Mouse (Mus musculus) hindbrain, embryonic 14.5 days (tissue): ENCODE data around the gene Fam208a. TPM values are rescaled to one million over a fixed set of nuclear protein-coding genes. Genes with fewer than 3 reads are reported as not detected.

Experiments used
- ATAC-seq: fragments of 200-750 bp; cut with Nextera tagmentation; 2 replicates; pipeline ENCODE4 v1.8.0; 2017; ENCODE audit warnings: moderate number of reproducible peaks, mild to moderate bottlenecking, moderate TSS enrichment, moderate library complexity; ENCODE audit not compliant: low FRiP score
- DNase-seq: peaks from one replicate; pipeline ENCODE4 v3.0.0-alpha.2; 2015; ENCODE audit warnings: low spot score
- H3K27ac ChIP-seq: fragments of 300-500 bp; sonication (generic); 2 replicates; pipeline ENCODE4 v1.5.1; 2014; ENCODE audit warnings: mild to moderate bottlenecking, moderate library complexity
- H3K27me3 ChIP-seq: fragments of 300-500 bp; sonication (generic); 2 replicates; pipeline ENCODE4 v1.6.1; 2014; ENCODE audit warnings: mild to moderate bottlenecking, low read length, mixed read lengths; ENCODE audit not compliant: control insufficient read depth, insufficient read depth
- H3K36me3 ChIP-seq: fragments of 300-500 bp; sonication (generic); replicated peaks from 2 replicates; pipeline ENCODE4 v1.6.1; 2014; ENCODE audit not compliant: control insufficient read depth, insufficient read depth
- H3K4me1 ChIP-seq: fragments of 300-500 bp; sonication (generic); replicated peaks from 2 replicates; pipeline ENCODE4 v1.6.1; 2014; ENCODE audit warnings: antibody characterized with exemption, low read length, mixed read lengths; ENCODE audit not compliant: control insufficient read depth, insufficient read depth
- H3K4me2 ChIP-seq: fragments of 300-500 bp; sonication (generic); replicated peaks from 2 replicates; pipeline ENCODE4 v1.6.1; 2014; ENCODE audit warnings: mild to moderate bottlenecking, moderate library complexity
- H3K4me3 ChIP-seq: fragments of 300-500 bp; sonication (generic); replicated peaks from 2 replicates; pipeline ENCODE4 v1.5.1; 2014; ENCODE audit warnings: mild to moderate bottlenecking, low read length
- H3K9ac ChIP-seq: fragments of 300-500 bp; sonication (generic); 2 replicates; pipeline ENCODE4 v1.6.1; 2014
- H3K9me3 ChIP-seq: fragments of 300-500 bp; sonication (generic); 2 replicates; pipeline ENCODE4 v1.6.1; 2016; ENCODE audit warnings: low read length; ENCODE audit not compliant: control insufficient read depth
- WGBS: fragments of 180-500 bp; shearing (Covaris S2); extraction: QIAGEN DNeasy Blood & Tissue Kit; methylation state at CpG from one replicate; pipeline ENCODE4 v1.1.7; 2014; 5-methylcytosine and 5-hydroxymethylcytosine counted together
- polyA plus RNA-seq: library from polyadenylated mRNA; unstranded; fragments of >200 nt; fragmentation: Nextera tagmentation; extraction: Ambion mirVana; gene quantifications from 2 replicates; pipeline ENCODE4 v1.2.1, GENCODE M21; 2014

The Fam208a gene
- polyA plus RNA-seq, 1 experiment from 2014 or later = 18.3 TPM

DNA sequence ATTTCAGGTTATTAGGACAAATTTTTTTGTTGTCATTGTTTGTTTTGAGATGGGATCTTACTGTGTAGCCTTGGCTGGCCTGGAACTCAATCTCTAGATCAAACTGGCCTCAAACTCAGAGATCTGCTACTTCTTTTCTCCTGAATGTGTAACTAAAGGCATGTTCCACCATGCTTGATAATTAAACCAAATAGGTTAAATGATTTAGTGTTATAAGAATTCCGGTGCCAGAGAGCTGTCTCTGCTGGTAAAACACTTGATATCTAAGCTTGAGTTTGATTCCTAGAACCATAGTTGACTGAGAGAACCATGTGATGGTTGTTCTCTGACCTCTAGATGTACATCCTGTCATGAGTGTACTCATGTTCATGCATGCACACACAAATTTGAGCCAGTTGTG is 7.5 kb downstream of the Fam208a start:
- DNase-seq (no peak), ATAC-seq (no peak)
- Histone ChIP-seq H3K27ac (no peak overlapping the region), H3K27me3 (no peaks in the 10 kb centered on the region), H3K9ac (no peak overlapping the region), H3K36me3 (peaks cover 30% of the 10 kb centered on the region), H3K4me1 (no peaks in the 10 kb centered on the region), H3K4me2 (no peak overlapping the region), H3K4me3 (no peak overlapping the region), H3K9me3 (0 out of 2 replicates have a peak, but pooled peaks cover 6% of the 10 kb centered on the region)
- 97% methylated on average over 1 of the region's 1 CpGs for WGBS

DNA sequence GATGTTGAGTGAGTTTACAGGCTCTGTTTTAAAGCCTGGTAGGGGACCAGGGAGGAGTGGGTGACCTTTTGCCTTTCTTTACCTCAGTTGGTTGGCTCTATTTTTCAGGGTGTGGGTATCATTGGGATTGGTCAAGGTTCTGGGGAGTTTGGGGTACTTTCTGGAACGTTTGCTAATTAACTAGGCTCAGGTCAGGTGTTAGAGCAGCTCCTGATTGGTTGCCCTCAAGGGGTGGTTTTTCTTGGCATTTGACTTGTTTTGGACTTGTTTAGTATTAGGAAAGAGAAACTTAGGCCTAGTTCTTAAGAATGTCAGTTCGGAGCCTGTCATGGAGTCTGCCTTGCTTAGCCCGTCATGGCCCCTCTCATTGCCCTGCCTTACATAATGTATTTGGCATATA is 8.2 kb downstream of the Fam208a start:
- 0 out of 2 replicates have a peak, but pooled peaks cover 5% of the 10 kb centered on the region for H3K9me3 ChIP-seq
- H3K27ac ChIP-seq = no peak overlapping the region
- no peak for ATAC-seq
- no peak overlapping the region for H3K4me2 ChIP-seq
- no peak overlapping the region for H3K4me3 ChIP-seq
- no peak for DNase-seq
- H3K9ac ChIP-seq = no peak overlapping the region
- H3K36me3 ChIP-seq = peaks cover 26% of the 10 kb centered on the region
- no peaks in the 10 kb centered on the region for H3K4me1 ChIP-seq
- H3K27me3 ChIP-seq = no peaks in the 10 kb centered on the region
- WGBS = 88% methylated on average over 3 of the region's 3 CpGs

DNA sequence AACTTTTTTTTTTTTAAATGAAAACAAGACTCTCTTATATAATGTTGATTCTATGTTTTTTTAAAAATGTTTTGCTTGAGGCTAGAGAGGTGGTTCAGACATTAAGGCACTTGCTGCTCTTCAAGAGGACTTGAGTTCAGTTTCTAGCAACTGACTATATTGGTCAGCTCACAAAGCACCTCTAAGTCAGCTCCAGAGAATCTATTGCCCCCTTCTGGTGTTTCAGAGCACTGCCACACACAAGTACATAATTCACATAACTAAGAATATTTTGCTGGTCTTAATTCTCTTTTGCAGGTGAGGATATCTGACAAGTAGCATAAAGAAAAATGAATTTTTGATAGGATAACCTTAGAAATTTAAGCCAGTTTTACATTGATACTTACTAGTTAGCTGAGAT is 12.3 kb downstream of the Fam208a start:
- Histone ChIP-seq H3K36me3 (peaks cover 51% of the 10 kb centered on the region), H3K4me2 (no peak overlapping the region), H3K27ac (no peak overlapping the region), H3K4me3 (no peak overlapping the region), H3K4me1 (no peaks in the 10 kb centered on the region), H3K9me3 (no peaks in the 10 kb centered on the region), H3K27me3 (no peaks in the 10 kb centered on the region), H3K9ac (no peak overlapping the region)
- ATAC-seq = no peak
- DNase-seq = no peak

DNA sequence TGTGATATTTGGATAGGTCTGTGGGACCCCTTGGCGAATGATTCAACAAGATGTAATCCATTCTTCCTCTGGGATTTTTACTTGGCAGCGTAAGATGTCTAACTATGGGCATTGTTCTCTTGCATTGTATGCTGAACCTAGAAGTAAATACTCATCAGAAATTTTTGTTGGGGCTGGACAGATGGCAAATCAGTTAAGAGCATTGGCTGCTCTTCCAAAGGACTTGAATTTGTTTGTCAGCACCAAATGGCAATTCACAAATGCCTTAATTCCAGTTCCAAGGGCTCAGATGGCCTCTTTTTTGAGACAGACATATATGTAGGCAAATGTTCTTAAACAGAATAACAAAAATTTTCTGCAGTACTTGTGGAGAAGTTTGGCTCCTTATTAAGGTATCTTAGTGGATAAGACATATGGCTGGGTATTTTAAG is 16.2 kb downstream of the Fam208a start:
- DNase-seq = no peak
- Histone ChIP-seq H3K9ac (no peak overlapping the region), H3K9me3 (no peaks in the 10 kb centered on the region), H3K27me3 (no peaks in the 10 kb centered on the region), H3K27ac (no peak overlapping the region), H3K36me3 (peaks cover 78% of the 10 kb centered on the region), H3K4me2 (no peak overlapping the region), H3K4me3 (no peak overlapping the region), H3K4me1 (no peaks in the 10 kb centered on the region)
- WGBS = 77% methylated on average over 2 of the region's 2 CpGs
- no peak for ATAC-seq

DNA sequence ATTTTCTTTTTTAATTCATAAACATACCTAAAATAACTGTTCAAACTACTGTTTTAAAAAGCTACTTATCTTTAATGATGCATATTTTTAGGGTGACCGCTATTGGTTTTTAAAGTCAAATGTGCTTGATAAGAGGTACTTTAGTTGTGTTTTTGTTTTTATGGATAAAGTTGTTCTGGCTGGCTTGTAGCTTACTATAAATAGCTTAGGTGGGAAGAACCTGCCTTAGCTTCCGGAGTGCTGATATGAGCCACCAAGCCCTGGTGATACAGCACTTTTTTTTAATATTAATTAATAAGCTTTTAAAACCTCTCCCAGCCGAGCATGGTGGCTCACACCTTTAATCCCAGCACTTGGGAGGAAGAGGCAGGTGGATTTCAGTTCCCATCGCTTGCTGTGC is 18.3 kb downstream of the Fam208a start:
- WGBS = 94% methylated on average over 4 of the region's 4 CpGs
- no peaks in the 10 kb centered on the region for H3K27me3 ChIP-seq
- no peaks in the 10 kb centered on the region for H3K9me3 ChIP-seq
- no peak overlapping the region for H3K9ac ChIP-seq
- no peak overlapping the region for H3K4me2 ChIP-seq
- peaks cover 78% of the 10 kb centered on the region for H3K36me3 ChIP-seq
- no peak for DNase-seq
- H3K27ac ChIP-seq = no peak overlapping the region
- H3K4me3 ChIP-seq = no peak overlapping the region
- no peaks in the 10 kb centered on the region for H3K4me1 ChIP-seq
- ATAC-seq = no peak

DNA sequence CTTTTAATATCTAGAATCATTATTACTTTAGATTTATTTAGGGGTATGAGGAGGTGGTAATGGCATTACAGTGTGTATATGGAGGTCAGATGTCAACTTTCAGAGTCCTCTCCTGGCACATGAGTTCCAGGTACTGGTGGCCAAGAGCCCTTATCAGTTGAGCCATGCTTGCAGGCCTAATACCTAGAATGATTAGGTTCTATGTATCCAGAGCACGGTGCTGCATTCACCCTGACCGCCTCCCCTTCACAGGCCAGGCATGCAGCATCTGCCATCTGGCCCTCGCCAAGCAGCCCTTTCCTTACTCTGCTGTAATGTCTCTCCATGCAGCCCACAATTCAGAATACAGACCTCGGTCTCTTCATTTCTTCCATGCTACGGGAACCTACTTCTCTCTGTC is 62.8 kb downstream of the Fam208a start:
- DNase-seq = no peak
- no peaks in the 10 kb centered on the region for H3K4me1 ChIP-seq
- no peak overlapping the region for H3K9ac ChIP-seq
- peaks cover 90% of the 10 kb centered on the region for H3K36me3 ChIP-seq
- no peaks in the 10 kb centered on the region for H3K9me3 ChIP-seq
- H3K4me3 ChIP-seq = no peak overlapping the region
- WGBS = 97% methylated on average over 5 of the region's 5 CpGs
- H3K27me3 ChIP-seq = no peaks in the 10 kb centered on the region
- H3K4me2 ChIP-seq = no peak overlapping the region
- no peak for ATAC-seq
- H3K27ac ChIP-seq = no peak overlapping the region; the same call in 1 of the 2 replicates

DNA sequence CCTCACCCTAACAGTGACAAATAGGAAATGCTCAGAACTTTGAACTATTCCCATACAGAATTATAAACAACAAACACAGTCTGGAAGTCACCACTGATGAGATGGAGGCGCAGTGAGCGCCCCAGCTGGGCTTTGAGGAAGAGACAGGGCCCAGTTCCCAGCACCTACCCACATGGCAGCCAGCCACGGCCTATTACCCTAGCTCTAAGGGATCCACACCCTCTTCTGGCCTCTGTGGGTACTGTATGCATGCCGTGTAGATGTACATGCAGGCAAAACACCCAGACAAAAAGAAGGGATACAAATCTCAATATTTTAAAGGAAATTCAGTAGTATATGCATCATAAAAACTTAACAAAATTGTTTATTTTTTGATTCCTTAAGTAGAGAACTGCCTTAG is 64.9 kb downstream of the Fam208a start:
- Histone ChIP-seq H3K36me3 (peaks cover 92% of the 10 kb centered on the region), H3K4me2 (no peak overlapping the region), H3K27me3 (no peaks in the 10 kb centered on the region), H3K27ac (no peak overlapping the region), H3K9me3 (no peaks in the 10 kb centered on the region), H3K4me3 (no peak overlapping the region), H3K9ac (no peak overlapping the region), H3K4me1 (no peaks in the 10 kb centered on the region)
- DNase-seq (no peak), ATAC-seq (no peak)
- WGBS = 93% methylated on average over 4 of the region's 4 CpGs

DNA sequence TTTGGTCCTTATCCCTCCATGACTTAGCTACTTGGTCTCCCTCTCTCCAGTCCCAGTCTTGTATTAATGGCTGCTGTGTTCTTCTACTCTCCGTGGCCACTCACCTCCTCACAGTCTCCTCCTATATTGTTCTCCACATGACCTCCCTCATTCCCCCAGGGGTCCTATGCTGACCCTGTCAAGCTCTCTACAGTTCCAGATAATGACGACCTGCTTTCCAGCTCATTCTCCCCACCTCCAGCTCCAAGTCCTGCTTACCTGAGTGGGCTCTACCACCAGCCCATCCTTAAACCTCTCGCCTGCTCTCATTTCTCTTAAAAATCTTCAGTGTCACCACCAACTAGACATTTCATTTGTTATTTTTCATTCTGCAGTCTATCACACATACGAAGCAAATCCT is 72.5 kb downstream of the Fam208a start:
- Histone ChIP-seq H3K4me2 (no peak overlapping the region), H3K36me3 (peaks cover 54% of the 10 kb centered on the region), H3K4me1 (no peaks in the 10 kb centered on the region), H3K4me3 (no peak overlapping the region), H3K27ac (no peak overlapping the region), H3K27me3 (no peaks in the 10 kb centered on the region), H3K9me3 (no peaks in the 10 kb centered on the region), H3K9ac (no peak overlapping the region)
- no peak for DNase-seq
- ATAC-seq = no peak
- WGBS = 88% methylated on average over 4 of the region's 4 CpGs

DNA sequence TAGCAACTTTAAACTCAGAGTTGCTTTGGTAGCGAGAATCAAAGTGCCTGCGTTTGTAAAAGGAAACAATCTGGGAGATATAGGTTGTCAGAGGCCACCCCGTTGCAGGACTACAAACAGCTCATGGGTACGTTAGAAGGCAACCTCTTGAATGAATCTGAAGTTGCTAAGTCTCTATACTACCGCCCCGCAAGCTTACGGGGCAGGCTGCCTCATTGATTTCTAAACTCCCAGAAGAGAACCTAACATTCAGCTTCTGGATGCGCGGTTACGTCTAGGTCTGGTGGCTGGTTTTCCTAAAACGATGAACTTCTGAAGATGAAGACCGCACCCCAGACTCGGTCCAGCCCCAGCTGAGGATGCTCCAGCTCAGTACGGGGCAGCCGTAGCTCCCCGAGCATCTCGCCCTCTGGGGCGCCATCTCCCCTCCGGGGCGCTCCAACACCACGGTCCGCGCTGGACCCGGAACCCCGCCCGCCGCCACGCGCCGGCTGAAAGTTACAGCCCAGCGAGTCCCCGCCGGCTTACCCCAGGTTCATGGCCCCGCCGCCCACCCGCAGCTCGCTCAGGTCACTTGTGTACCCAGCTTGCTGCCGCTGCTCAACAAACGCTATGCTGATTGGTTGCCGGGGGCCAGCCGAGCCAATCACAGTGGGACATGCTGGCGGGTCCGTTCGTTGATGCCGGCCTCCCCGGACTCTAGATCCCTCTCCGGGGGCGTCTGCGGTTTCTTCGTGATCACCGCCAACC is 79.4 kb downstream of the Fam208a start, which contains the start of gene Ccdc66:
Gene Ccdc66, minus strand, starts transcription at position 567 of the 750 bp plus-strand sequence.
- peaks cover 3% of the 10 kb centered on the region; the same call in 1 of the 2 replicates for H3K4me1 ChIP-seq
- peak within 1 kb of the TSS; percentile 86 for H3K9ac ChIP-seq
- H3K27me3 ChIP-seq = no peaks in the 10 kb centered on the region
- no peaks in the 10 kb centered on the region for H3K9me3 ChIP-seq
- peak within 1 kb of the TSS; percentile 81 for H3K27ac ChIP-seq
- peak; percentile 99 for DNase-seq
- H3K4me2 ChIP-seq = peak within 1 kb of the TSS; percentile 58
- peak within 1 kb of the TSS; percentile 91 for H3K4me3 ChIP-seq
- peak; percentile 98 for ATAC-seq
- under 1% methylated on average over 51 of the region's 51 CpGs for WGBS
- H3K36me3 ChIP-seq = peaks cover 8% of the 10 kb centered on the region
